16 mouse cellular contexts compared by ENCODE assay signal in the genomic region with DNA sequence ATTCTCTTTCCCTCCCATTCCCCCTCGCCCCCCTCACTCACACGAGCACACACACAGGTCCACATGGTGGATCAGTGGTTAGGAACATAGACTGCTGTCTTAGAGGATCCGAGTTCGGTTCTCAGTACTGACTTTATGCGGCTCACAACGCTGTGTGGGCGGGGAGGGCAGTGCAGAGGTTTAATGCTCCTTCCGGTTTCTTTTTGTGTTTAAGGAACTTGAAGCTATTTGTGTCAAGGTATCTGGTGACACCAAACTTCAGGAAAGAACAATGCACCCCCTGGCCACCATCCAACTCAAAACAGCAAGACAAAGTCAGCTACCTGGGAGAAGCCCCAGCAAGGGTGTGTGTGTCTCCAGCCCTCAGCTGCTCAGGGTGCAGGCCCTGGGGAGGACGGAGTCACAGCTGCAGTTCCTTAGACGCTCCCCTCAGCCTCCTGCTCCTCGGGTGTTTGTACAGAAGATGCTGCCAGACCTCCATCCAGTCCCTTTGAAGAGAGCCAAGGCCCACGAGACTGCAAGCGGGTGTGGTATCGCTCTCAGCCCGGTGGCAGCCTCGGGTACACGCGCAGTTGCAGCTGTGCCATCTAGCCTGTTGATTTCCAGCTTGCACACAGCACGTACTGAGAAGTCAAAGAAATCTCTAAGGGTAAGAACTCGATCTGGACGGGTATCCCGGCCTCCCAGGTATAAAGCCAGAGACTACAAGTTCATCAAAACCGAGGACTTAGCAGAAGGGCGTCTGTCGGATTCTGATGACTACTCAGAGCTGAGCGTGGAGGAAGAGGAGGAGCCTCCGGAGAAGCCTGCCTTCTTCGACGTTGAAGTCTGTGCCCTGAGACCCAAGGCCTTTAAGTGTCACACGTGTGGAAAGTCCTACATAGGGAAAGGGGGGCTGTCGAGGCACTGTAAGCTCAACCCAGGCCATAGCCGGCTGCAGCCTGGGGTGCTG. TPM values are rescaled to one million over a fixed set of nuclear protein-coding genes. Genes with fewer than 3 reads are reported as not detected.
DNase-seq lines count a peak whose midpoint lies in the region; ATAC-seq and TF ChIP-seq lines count a peak whose summit lies in the region.
"Had no signal": no experiment of that assay in that cellular context is flagged by ENCODE, and none has a peak within 500 bp of the region (broad histone marks: within the 10 kb centered on the region; RNA-seq: fewer than 3 reads in every experiment).

No protein-coding gene starts in this region.

- no peak overlapping the region for H3K4me3 ChIP-seq in limb, embryonic 13.5 days
- no peak overlapping the region for H3K4me3 ChIP-seq in limb, embryonic 10.5 days
- peak overlapping the region; percentile 2; the same call in 1 of the 2 replicates for H3K4me3 ChIP-seq in ES-Bruce4 (ENCODE audit: low read depth, low read length)
- H3K4me3 ChIP-seq in embryonic facial prominence, embryonic 13.5 days: no peak overlapping the region
- H3K4me3 ChIP-seq: hindbrain, embryonic 15.5 days; midbrain, embryonic 15.5 days; neural tube, embryonic 15.5 days had no signal

- H3K9ac ChIP-seq in limb, embryonic 13.5 days: peak overlapping the region; percentile 4; the same call in 1 of the 2 replicates
- H3K9ac ChIP-seq in ES-Bruce4 (ENCODE audit: low read depth, poor library complexity, severe bottlenecking): no peak overlapping the region
- H3K9ac ChIP-seq in embryonic facial prominence, embryonic 13.5 days: no peak overlapping the region
- H3K9ac ChIP-seq: forebrain, postnatal 0 days; hindbrain, embryonic 15.5 days; liver, embryonic 14.5 days; midbrain, embryonic 15.5 days; neural tube, embryonic 15.5 days had no signal

- TF ChIP-seq CTCF in ES-Bruce4 (IDR thresholded peaks at IDR 0.05; ENCODE audit: low read depth, low read length): no peak

- peaks cover 12% of the 10 kb centered on the region for H3K4me1 ChIP-seq in limb, embryonic 13.5 days
- H3K4me1 ChIP-seq in limb, embryonic 10.5 days: peaks cover 14% of the 10 kb centered on the region
- H3K4me1 ChIP-seq in ES-Bruce4 (ENCODE audit: control insufficient read depth, insufficient read depth, low read length): peaks cover 11% of the 10 kb centered on the region
- peaks cover 22% of the 10 kb centered on the region for H3K4me1 ChIP-seq in embryonic facial prominence, embryonic 13.5 days

- no peaks in the 10 kb centered on the region for H3K9me3 ChIP-seq in limb, embryonic 13.5 days
- H3K9me3 ChIP-seq in limb, embryonic 10.5 days (replicated peaks): no peaks in the 10 kb centered on the region
- H3K9me3 ChIP-seq in ES-Bruce4 (replicated peaks; ENCODE audit: control insufficient read depth, insufficient read depth, low read length, poor library complexity, severe bottlenecking): no peaks in the 10 kb centered on the region
- no peaks in the 10 kb centered on the region for H3K9me3 ChIP-seq in embryonic facial prominence, embryonic 13.5 days
- H3K9me3 ChIP-seq: hindbrain, embryonic 15.5 days; midbrain, embryonic 15.5 days; neural tube, embryonic 15.5 days had no signal

- H3K27ac ChIP-seq in limb, embryonic 13.5 days: no peak overlapping the region
- no peak overlapping the region for H3K27ac ChIP-seq in limb, embryonic 10.5 days
- H3K27ac ChIP-seq in ES-Bruce4 (ENCODE audit: insufficient read depth, low read length): no peak overlapping the region
- H3K27ac ChIP-seq in embryonic facial prominence, embryonic 13.5 days: peak overlapping the region; percentile 23; the same call in 1 of the 2 replicates
- H3K27ac ChIP-seq: hindbrain, embryonic 15.5 days; liver, embryonic 14.5 days; midbrain, embryonic 15.5 days; neural tube, embryonic 15.5 days had no signal

- WGBS in limb, embryonic 13.5 days: 83% methylated on average over 32 of the region's 32 CpGs
- 88% methylated on average over 32 of the region's 32 CpGs for WGBS in limb, embryonic 10.5 days
- 83% methylated on average over 32 of the region's 32 CpGs for WGBS in embryonic facial prominence, embryonic 13.5 days

- no peaks in the 10 kb centered on the region for H3K27me3 ChIP-seq in limb, embryonic 13.5 days
- H3K27me3 ChIP-seq in limb, embryonic 10.5 days (ENCODE audit: low read depth, poor library complexity, severe bottlenecking): no peaks in the 10 kb centered on the region
- no peaks in the 10 kb centered on the region for H3K27me3 ChIP-seq in ES-Bruce4 (ENCODE audit: control insufficient read depth, insufficient read depth, low read length, poor library complexity, severe bottlenecking)
- H3K27me3 ChIP-seq in embryonic facial prominence, embryonic 13.5 days: no peaks in the 10 kb centered on the region
- H3K27me3 ChIP-seq: hindbrain, embryonic 15.5 days; midbrain, embryonic 15.5 days; neural tube, embryonic 15.5 days had no signal

- TF ChIP-seq POLR2A in ES-Bruce4 (IDR thresholded peaks at IDR 0.05; ENCODE audit: insufficient read depth, low read length): no peak

- no peak for ATAC-seq in limb, embryonic 13.5 days (ENCODE audit: low FRiP score, low read depth)
- ATAC-seq in embryonic facial prominence, embryonic 13.5 days (ENCODE audit: insufficient number of reproducible peaks, insufficient read depth, low FRiP score, low TSS enrichment, low read depth): no peak
- no peak for ATAC-seq in erythroid progenitor cell, adult 5-6 weeks (replicated peaks; ENCODE audit: low FRiP score, poor library complexity, severe bottlenecking)
- ATAC-seq: forebrain, postnatal 0 days; midbrain, embryonic 15.5 days had no signal

- peaks cover 40% of the 10 kb centered on the region for H3K36me3 ChIP-seq in limb, embryonic 13.5 days
- H3K36me3 ChIP-seq in limb, embryonic 10.5 days: peaks cover 21% of the 10 kb centered on the region
- no peaks in the 10 kb centered on the region for H3K36me3 ChIP-seq in ES-Bruce4 (ENCODE audit: control insufficient read depth, insufficient read depth, low read length, poor library complexity, severe bottlenecking)
- H3K36me3 ChIP-seq in embryonic facial prominence, embryonic 13.5 days: peaks cover 46% of the 10 kb centered on the region
- H3K36me3 ChIP-seq: midbrain, embryonic 15.5 days had no signal

- H3K4me2 ChIP-seq in limb, embryonic 13.5 days (replicated peaks): no peak overlapping the region
- no peak overlapping the region for H3K4me2 ChIP-seq in embryonic facial prominence, embryonic 13.5 days
- H3K4me2 ChIP-seq: hindbrain, embryonic 15.5 days; midbrain, embryonic 15.5 days; neural tube, embryonic 15.5 days had no signal

- DNase-seq in limb, embryonic 10.5 days (ENCODE audit: low spot score): no peak
- DNase-seq in naive thymus-derived CD4-positive, alpha-beta T cell, adult 2 months (ENCODE audit: low read depth): peak; percentile 28
- no peak for DNase-seq in cerebellum, postnatal 36 days
- DNase-seq in thymus, postnatal 10 days (ENCODE audit: low spot score in 2 of 2): no peak
- DNase-seq: cerebellum, adult 2 months; forebrain, postnatal 0 days; lung, postnatal 14 days; thymus, postnatal 36 days had no signal

- TF ChIP-seq EP300 in ES-Bruce4 (IDR thresholded peaks at IDR 0.05; ENCODE audit: insufficient read depth, low read depth, low read length): no peak

RNA-seq across cellular contexts. Expression of a gene that starts 5.0 kb away (rescaled TPM):
- 7.0 and 7.8 TPM in 2 replicates for polyA plus RNA-seq in limb, embryonic 13.5 days (2015; fragmentation: Nextera tagmentation; extraction: Ambion mirVana)
- 3.9 and 6.2 TPM in 2 replicates for polyA plus RNA-seq in limb, embryonic 10.5 days (2016; fragmentation: Nextera tagmentation; extraction: Ambion mirVana)
- 11.2 and 12.6 TPM in 2 replicates for polyA plus RNA-seq in ES-Bruce4 (2011; ENCODE audit: insufficient read depth, insufficient read length, low read depth, missing spikeins)
- polyA plus RNA-seq in embryonic facial prominence, embryonic 13.5 days (2015; fragmentation: Nextera tagmentation; extraction: Ambion mirVana): 7.7 and 8.7 TPM in 2 replicates
- total RNA-seq in erythroid progenitor cell, adult 5-6 weeks (2015; ENCODE audit: low replicate concordance): 1.1 TPM in 1 of 2 replicates, not detected in the other
- total RNA-seq in erythroid progenitor cell, adult 5-6 weeks (2017; ENCODE audit: low replicate concordance): 0.77 TPM in 1 of 2 replicates, not detected in the other

RNA-seq across cellular contexts. Expression of a gene that starts 14.3 kb away (rescaled TPM):
- 5.7 and 6.1 TPM in 2 replicates for polyA plus RNA-seq in limb, embryonic 13.5 days (2015; fragmentation: Nextera tagmentation; extraction: Ambion mirVana)
- polyA plus RNA-seq in limb, embryonic 10.5 days (2016; fragmentation: Nextera tagmentation; extraction: Ambion mirVana): 6.0 and 6.5 TPM in 2 replicates
- polyA plus RNA-seq in ES-Bruce4 (2011; ENCODE audit: insufficient read depth, insufficient read length, low read depth, missing spikeins): 33.4 and 35.8 TPM in 2 replicates
- 6.5 and 7.3 TPM in 2 replicates for polyA plus RNA-seq in embryonic facial prominence, embryonic 13.5 days (2015; fragmentation: Nextera tagmentation; extraction: Ambion mirVana)
- total RNA-seq in erythroid progenitor cell, adult 5-6 weeks (2015; ENCODE audit: low replicate concordance): not detected in 2 replicates
- total RNA-seq in erythroid progenitor cell, adult 5-6 weeks (2017; ENCODE audit: low replicate concordance): 0.26 TPM in 1 of 2 replicates, not detected in the other

RNA-seq across cellular contexts. Expression of a gene that starts 33.9 kb away (rescaled TPM):
- 69.0 and 73.4 TPM in 2 replicates for polyA plus RNA-seq in limb, embryonic 13.5 days (2015; fragmentation: Nextera tagmentation; extraction: Ambion mirVana)
- polyA plus RNA-seq in limb, embryonic 10.5 days (2016; fragmentation: Nextera tagmentation; extraction: Ambion mirVana): 88.4 and 114 TPM in 2 replicates
- 76.3 and 77.6 TPM in 2 replicates for polyA plus RNA-seq in ES-Bruce4 (2011; ENCODE audit: insufficient read depth, insufficient read length, low read depth, missing spikeins)
- polyA plus RNA-seq in embryonic facial prominence, embryonic 13.5 days (2015; fragmentation: Nextera tagmentation; extraction: Ambion mirVana): 66.9 and 74.3 TPM in 2 replicates
- total RNA-seq in erythroid progenitor cell, adult 5-6 weeks (2015; ENCODE audit: low replicate concordance): 15.9 and 29.8 TPM in 2 replicates
- total RNA-seq in erythroid progenitor cell, adult 5-6 weeks (2017; ENCODE audit: low replicate concordance): 21.9 and 22.5 TPM in 2 replicates

RNA-seq across cellular contexts. Expression of a gene that starts 34.0 kb away (rescaled TPM):
- polyA plus RNA-seq in limb, embryonic 13.5 days (2015; fragmentation: Nextera tagmentation; extraction: Ambion mirVana): 4.4 and 4.9 TPM in 2 replicates
- polyA plus RNA-seq in limb, embryonic 10.5 days (2016; fragmentation: Nextera tagmentation; extraction: Ambion mirVana): 6.0 and 6.7 TPM in 2 replicates
- polyA plus RNA-seq in ES-Bruce4 (2011; ENCODE audit: insufficient read depth, insufficient read length, low read depth, missing spikeins): 7.1 and 7.3 TPM in 2 replicates
- 5.0 and 5.4 TPM in 2 replicates for polyA plus RNA-seq in embryonic facial prominence, embryonic 13.5 days (2015; fragmentation: Nextera tagmentation; extraction: Ambion mirVana)
- total RNA-seq in erythroid progenitor cell, adult 5-6 weeks (2015; ENCODE audit: low replicate concordance): 1.3 and 1.8 TPM in 2 replicates
- 3.1 and 11.8 TPM in 2 replicates for total RNA-seq in erythroid progenitor cell, adult 5-6 weeks (2017; ENCODE audit: low replicate concordance)
